Mouse (Mus musculus): ENCODE measurements at regions not wholly inside any gene's neighbourhood (a gene's known extent, or its start where the extent isn't known, plus 50 kb on each side); places are given as distances from the start of the nearest gene placed in this dataset.
A peak's percentile ranks its signal among the peaks of the same experiment; 100 is the strongest.

GRCm38 (mm10) chr3:121618561-121618960 lies 52.0 kb upstream of the 4930432M17Rik start:
- no peak for DNase-seq (ENCODE audit: low spot score in 2 of 2)

- no peak for DNase-seq (ENCODE audit: low spot score in 2 of 2)
Observed at GRCm38 (mm10) chr3:121618161-121618560, 52.4 kb upstream of the 4930432M17Rik start.

GRCm38 (mm10) chr3:121617351-121617750 lies 53.2 kb upstream of the 4930432M17Rik start:
- no peak for DNase-seq (ENCODE audit: low spot score in 2 of 2)

GRCm38 (mm10) chr3:121616075-121616474 lies 54.5 kb upstream of the 4930432M17Rik start:
- DNase-seq (ENCODE audit: low spot score in 2 of 2), result no peak

GRCm38 (mm10) chr3:121614741-121615140 lies 55.8 kb upstream of the 4930432M17Rik start:
- DNase-seq (ENCODE audit: low spot score in 2 of 2), result no peak

- no peak for DNase-seq (ENCODE audit: low spot score in 2 of 2)
Observed at GRCm38 (mm10) chr3:121613224-121613623, 57.3 kb upstream of the 4930432M17Rik start.

- DNase-seq (ENCODE audit: low spot score in 2 of 2), result no peak
Observed at GRCm38 (mm10) chr3:121609845-121610244, 60.7 kb upstream of the 4930432M17Rik start.

- peak in 1 of 2 experiments; percentile 31 for DNase-seq (ENCODE audit: low spot score in 2 of 2)
Observed at GRCm38 (mm10) chr3:121609090-121609489, 61.5 kb upstream of the 4930432M17Rik start.

GRCm38 (mm10) chr3:121604737-121605136 lies 65.8 kb upstream of the 4930432M17Rik start:
- DNase-seq (ENCODE audit: low spot score in 2 of 2), result no peak

- no peak for DNase-seq (ENCODE audit: low spot score in 2 of 2)
Observed at GRCm38 (mm10) chr3:121604081-121604480, 66.5 kb upstream of the 4930432M17Rik start.

- no peak for DNase-seq (ENCODE audit: low spot score in 2 of 2)
Observed at GRCm38 (mm10) chr3:121602826-121603370, 67.7 kb upstream of the 4930432M17Rik start.

- peak; percentile 25 to 51 for DNase-seq (ENCODE audit: low spot score in 2 of 2)
Observed at GRCm38 (mm10) chr3:121602082-121602561, 68.4 kb upstream of the 4930432M17Rik start.

GRCm38 (mm10) chr3:121600841-121601240 lies 68.6 kb upstream of the Slc44a3 start:
- DNase-seq (ENCODE audit: low spot score in 2 of 2), result no peak

GRCm38 (mm10) chr3:121600388-121600787 lies 68.2 kb upstream of the Slc44a3 start:
- no peak for DNase-seq (ENCODE audit: low spot score in 2 of 2)

- DNase-seq (ENCODE audit: low spot score in 2 of 2), result no peak
Observed at GRCm38 (mm10) chr3:121597988-121598387, 65.8 kb upstream of the Slc44a3 start.

GRCm38 (mm10) chr3:121597203-121597602 lies 65.0 kb upstream of the Slc44a3 start:
- no peak for DNase-seq (ENCODE audit: low spot score in 2 of 2)

- no peak for DNase-seq (ENCODE audit: low spot score in 2 of 2)
Observed at GRCm38 (mm10) chr3:121594580-121594979, 62.4 kb upstream of the Slc44a3 start.

- DNase-seq (ENCODE audit: low spot score in 2 of 2), result no peak
Observed at GRCm38 (mm10) chr3:121593598-121594117, 61.5 kb upstream of the Slc44a3 start.

GRCm38 (mm10) chr3:121593143-121593542 lies 60.9 kb upstream of the Slc44a3 start:
- no peak for DNase-seq (ENCODE audit: low spot score in 2 of 2)

GRCm38 (mm10) chr3:121589494-121589885 lies 57.3 kb upstream of the Slc44a3 start:
- DNase-seq (ENCODE audit: low spot score in 2 of 2), result no peak

GRCm38 (mm10) chr3:121588737-121589493 lies 56.7 kb upstream of the Slc44a3 start:
- DNase-seq (ENCODE audit: low spot score in 2 of 2), result peak in 1 of 2 experiments; percentile 46

- DNase-seq (ENCODE audit: low spot score in 2 of 2), result no peak
Observed at GRCm38 (mm10) chr3:121585306-121585705, 53.1 kb upstream of the Slc44a3 start.

- peak; percentile 52 to 62 for DNase-seq (ENCODE audit: low spot score in 2 of 2)
Observed at GRCm38 (mm10) chr3:121584736-121585151, 52.5 kb upstream of the Slc44a3 start.
